Mouse (Mus musculus) G1E (cell line): ENCODE results near the gene Supt3.
A peak's percentile ranks its signal among the peaks of the same experiment; 100 is the strongest.

Experiments
- CTCF ChIP-seq: IDR thresholded peaks from 2 replicates; pipeline ENCODE4 v1.5.1; 2012; ENCODE audit warnings: low read depth, low read length, inconsistent platforms, mixed read lengths
- GATA1 ChIP-seq: IDR thresholded peaks from 2 replicates; pipeline ENCODE4 v1.6.1; 2012; ENCODE audit warnings: borderline replicate concordance, low read length, inconsistent platforms, mixed read lengths
- POLR2AphosphoS5 ChIP-seq: IDR thresholded peaks from 2 replicates; pipeline ENCODE4 v1.6.1; 2012; ENCODE audit warnings: low read depth, low read length, inconsistent platforms; ENCODE audit not compliant: insufficient replicate concordance
- TAL1 ChIP-seq: conservative IDR thresholded peaks from 2 replicates; pipeline ENCODE4 v1.6.1; 2012; ENCODE audit warnings: low read depth, low read length, inconsistent platforms, mixed read lengths

- TF ChIP-seq TAL1 = no peak
- TF ChIP-seq CTCF = 0 out of 2 replicates have a peak, but pooled peaks have one; percentile 10
- TF ChIP-seq GATA1 = no peak
- TF ChIP-seq POLR2AphosphoS5 = no peak
Measured at GRCm38 (mm10) chr17:45045804-45046203, 268.9 kb downstream of the Supt3 start.
